Mouse (Mus musculus) embryo, embryonic 11.5 days (tissue): ENCODE results near the gene Lrrc4c.

ENCODE experiments used
- DNase-seq: peaks from one replicate; pipeline ENCODE4 v3.0.0-alpha.2; 2012; ENCODE audit warnings: low read depth, low spot score

The Lrrc4c gene

GRCm38 (mm10) chr2:97234074-97234473 lies 916.1 kb downstream of the Lrrc4c start:
- no peak for DNase-seq

DNA sequence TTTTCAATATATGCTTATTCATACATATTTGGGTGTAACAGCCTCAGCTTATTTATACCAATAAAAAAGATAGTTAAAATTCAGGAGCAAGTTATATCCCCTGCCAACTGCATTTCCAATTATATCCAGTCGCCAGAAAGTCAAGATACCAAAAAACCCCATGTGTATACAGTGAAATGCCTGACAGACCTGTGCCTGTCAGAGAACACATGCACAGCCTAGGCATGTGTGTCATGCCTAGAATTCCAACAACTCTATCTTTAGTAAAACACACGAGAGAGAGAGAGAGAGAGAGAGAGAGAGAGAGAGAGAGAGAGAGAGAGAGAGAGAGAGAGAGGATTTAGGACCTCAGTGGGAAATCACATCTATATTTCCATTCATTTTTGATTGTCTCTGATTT lies 956.7 kb downstream of the Lrrc4c start:
- DNase-seq: no peak

- no peak for DNase-seq
Measured at GRCm38 (mm10) chr2:97284986-97285385, 967.0 kb downstream of the Lrrc4c start.

GRCm38 (mm10) chr2:97294216-97294615 lies 976.2 kb downstream of the Lrrc4c start:
- DNase-seq: no peak

DNA sequence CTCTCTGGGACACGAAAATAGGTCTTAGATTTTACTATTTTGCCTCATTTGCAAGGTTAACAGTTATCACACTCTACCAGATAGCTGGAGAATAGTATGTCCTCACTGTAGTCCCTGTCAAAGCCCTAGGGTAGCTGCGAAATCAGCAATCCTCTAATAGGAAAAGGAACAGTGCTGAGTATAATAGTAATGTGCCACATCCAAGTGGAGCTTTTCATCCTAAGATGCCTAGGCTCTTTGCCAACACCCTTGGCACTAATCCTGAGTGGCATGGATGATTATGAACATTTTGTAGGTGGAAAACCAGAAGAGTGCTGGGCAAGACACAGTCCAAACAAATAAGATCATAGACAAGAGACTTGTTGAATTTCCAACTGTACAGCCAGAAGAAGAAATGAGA lies 981.7 kb downstream of the Lrrc4c start:
- DNase-seq: no peak

GRCm38 (mm10) chr2:97318008-97318407 lies 1000.0 kb downstream of the Lrrc4c start:
- DNase-seq: no peak

DNA sequence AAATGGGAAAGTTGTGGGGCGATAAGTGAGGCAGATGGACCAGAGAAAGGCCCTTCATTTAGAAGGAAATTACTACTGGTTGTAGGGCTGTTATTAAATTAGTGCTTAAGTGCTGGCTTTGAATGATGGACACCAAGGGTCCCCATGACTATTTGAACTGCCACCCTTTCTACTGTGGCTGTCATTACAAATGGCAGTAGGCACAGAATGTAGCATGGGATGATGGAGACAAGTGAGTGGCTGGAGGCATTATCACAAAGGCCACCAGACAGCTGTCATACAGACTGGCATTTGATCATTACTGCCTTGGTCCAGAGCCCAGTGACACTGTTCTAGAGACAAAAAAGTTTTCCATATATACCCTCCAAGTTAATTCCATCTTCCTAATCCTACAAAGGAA lies 1000.6 kb downstream of the Lrrc4c start:
- DNase-seq: no peak

DNA sequence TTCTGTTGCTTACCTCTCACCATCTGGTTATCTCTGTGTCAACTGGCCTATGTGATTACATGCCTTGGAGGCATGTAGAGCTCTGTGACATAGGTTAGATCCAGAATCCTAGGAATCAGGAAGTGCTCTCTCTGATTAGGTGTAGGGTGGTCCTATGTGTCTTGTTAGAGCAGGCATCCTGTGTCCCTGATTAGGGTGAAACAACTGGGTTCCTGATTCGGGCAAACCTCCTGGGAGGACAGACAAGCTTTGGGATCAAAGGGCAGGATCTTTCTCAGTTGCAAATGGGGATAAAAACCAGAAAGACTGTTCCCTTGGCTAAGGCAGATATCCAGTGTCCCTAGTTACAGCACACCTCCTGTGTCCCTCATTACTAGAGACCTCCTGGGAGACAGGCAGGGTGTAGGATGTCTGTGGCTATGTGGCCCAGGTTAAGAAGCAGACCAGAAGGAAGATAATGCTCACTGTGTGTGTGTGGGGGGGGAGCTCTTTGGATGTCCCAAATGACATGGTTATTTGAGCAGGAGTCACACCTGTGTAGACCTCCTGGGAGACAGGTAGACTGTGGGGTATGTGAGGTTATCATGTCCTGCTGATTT lies 1014.2 kb downstream of the Lrrc4c start:
- no peak for DNase-seq

DNA sequence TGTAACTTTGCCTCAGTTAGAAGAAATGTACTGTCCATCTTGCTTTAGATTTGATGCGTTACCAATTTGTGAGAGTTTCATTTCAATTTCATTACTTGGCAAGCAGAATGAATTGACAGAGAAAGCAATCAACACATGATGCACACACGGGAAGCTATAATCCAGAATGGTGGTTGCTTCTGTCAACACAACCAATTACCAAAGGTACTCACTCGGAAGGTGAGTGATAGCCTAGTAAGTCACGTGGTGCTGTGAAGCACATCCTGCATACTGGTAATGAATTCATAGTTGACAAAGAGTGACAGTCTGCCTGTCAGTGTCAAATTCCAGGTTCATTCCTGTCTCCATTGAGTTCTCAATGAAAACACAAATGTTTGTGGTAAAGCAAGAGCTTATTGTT lies 1021.7 kb downstream of the Lrrc4c start:
- DNase-seq: no peak

DNA sequence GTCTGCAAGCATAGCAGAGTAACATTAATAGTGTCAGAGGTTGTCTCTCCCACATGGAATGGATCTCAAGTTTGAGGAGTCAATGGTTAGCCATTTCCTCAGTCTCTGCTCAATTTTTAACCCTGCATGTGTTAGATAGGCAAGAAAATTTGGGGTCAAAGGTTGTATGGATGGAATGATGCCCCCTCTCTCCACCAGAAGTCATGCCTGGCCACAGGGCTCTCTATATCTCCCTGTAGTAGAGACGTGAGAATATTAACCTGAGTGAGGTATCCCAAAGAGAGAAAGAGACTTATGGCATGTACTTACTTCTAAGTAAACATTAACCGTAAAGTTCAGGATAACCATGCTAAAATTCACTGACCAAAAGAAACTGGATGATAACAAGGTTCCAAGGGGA lies 1043.3 kb downstream of the Lrrc4c start:
- no peak for DNase-seq

GRCm38 (mm10) chr2:97369978-97370377 lies 1052.0 kb downstream of the Lrrc4c start:
- no peak for DNase-seq

GRCm38 (mm10) chr2:97391437-97391836 lies 1073.5 kb downstream of the Lrrc4c start:
- DNase-seq: no peak

- no peak for DNase-seq
Measured at GRCm38 (mm10) chr2:97391876-97392275, 1073.9 kb downstream of the Lrrc4c start.

- no peak for DNase-seq
Measured at GRCm38 (mm10) chr2:97413066-97413465, 1095.1 kb downstream of the Lrrc4c start.

DNA sequence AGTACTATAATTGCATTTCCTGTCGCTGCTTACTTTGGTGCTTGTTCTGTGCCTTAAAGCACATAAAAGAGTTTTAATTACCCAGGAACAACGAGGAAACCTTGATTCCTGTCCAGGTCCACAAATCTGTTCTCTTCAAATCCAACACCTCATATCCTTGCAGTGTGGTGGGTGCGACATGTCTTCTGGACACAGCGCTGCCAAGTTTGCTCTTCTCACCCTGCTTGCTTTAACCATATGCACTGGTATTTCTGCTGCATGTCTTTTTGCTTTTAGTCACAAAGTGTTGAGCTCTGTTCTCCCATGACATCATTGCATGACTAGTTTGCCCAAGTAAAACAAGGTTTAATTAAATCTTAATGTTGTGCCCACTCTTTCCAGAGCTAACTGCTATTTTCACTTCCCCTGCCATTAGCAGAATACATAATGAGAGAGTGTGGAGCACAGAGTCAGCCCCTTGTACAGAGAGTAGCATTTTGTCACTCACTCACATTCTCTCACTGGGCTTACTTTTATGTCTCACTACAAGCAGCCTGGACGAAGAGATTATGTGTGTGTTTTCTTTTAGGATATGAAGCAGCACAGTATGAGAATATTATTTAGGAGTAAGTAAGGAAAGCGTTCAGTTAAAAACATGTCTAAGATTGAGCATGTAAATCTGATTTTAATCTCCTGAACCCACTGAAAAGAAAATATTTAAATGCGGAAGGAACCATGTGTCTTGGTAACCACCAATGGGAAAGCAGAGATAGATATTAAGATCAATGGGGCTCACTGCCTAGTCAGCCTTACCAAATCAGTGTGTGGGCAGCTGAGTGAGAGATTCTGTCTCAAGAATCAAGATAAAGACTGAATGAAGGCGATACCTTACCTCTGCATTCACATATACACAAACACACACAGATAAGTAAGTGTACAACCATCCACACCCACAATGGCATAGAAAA lies 1096.7 kb downstream of the Lrrc4c start:
- DNase-seq: no peak

DNA sequence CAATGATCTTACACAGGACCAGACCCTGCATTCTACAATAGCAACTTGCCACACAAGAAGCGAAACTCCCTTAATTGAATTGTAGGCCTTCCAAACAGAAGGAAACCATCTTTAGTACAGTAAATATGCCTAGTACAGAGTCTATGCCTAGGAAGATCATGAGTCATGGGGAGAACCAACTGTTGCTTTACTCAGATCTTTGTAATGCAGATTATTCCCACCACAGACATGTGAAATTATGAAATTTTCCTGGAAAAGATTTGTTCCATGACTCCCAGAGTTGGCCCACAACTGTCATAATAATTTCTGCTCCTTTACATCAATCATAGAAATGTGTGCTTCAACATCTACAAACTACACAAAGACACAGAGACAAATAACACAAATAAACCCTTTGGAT lies 1116.2 kb downstream of the Lrrc4c start:
- DNase-seq: no peak

DNA sequence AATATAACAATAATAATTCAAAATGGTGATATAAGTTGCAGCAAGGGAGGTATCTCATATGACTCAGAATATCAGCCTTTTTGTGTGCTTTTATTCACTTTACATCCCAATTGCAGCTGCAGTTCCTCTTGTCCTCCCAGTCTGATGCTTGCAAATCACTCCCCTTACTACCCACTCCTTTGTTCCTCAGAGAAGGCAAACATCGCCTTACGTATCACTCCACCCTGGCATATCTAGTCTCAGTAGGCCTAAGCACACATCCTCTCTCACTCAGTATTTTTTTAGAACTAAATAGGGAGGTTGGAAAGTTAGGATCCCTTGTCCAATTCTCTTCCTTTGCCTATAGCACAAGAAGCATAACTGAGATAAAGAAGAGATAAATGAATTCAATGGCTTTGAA lies 1117.6 kb downstream of the Lrrc4c start:
- no peak for DNase-seq

- DNase-seq: no peak
Measured at GRCm38 (mm10) chr2:97437767-97438166, 1119.8 kb downstream of the Lrrc4c start.

DNA sequence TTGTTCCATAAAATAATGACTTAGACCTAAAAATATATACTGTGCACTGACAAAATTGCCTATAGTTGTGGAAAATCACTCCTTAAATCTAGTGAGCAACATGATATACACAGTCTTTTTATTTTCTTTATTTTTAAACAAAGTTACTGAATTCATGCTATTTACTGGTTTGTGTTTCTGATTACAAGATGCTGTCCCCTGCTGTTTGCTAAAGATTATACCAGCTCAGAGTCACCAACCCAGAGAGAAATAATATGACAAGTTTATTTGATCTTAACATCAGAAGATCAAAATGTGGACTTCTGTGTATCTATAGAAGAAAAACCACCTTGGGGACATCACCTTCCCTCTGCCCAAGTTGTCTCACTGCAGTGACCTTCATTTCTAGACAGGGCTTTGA lies 1145.6 kb downstream of the Lrrc4c start:
- no peak for DNase-seq

- DNase-seq: peak; percentile 74
Measured at GRCm38 (mm10) chr2:97466243-97466793, 1148.3 kb downstream of the Lrrc4c start.

DNA sequence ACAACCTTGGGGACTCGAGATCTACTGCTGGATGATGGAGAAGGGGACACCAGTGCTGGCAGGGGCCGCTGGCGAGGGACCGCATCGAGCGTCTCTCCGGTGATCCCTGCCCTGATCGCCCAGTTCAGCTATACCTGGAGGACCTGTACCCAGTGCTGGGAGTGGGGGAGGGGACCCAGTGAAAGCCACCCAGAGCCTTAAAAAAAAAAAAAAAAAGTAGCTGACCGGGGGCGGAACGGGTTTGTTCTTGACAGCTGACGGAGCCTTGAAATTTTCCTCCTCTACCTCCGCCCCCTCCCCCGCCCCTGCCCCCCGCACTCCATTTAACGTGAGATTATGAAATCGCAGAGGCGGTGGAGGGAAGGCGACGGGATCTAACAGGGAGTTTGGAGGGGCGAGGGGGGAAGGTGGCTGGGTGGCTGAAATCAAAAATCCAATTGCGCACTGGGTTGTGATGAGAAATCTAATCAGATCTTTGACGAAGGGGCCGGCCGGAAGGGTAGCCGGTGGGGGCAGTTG lies 1149.1 kb downstream of the Lrrc4c start:
- DNase-seq: peak; percentile 8

DNA sequence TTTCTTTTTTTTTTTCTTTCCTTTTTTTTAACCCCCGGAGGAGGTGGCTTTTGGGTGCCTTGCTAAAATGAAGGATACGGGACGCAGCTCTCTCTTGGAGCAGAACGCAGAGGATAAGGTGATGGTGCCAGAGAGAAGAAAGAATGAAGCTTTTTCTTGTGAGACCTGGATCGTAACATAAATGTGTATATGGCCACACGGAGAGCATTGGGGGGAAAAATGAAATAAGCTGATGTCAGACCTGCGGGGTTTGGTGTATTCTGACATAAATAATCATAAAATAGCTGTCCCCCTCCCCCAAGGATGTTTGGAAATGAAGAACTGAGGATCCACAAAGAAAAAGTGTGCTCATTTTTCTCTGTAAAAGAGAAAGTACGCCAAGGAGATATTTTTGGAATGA lies 1149.7 kb downstream of the Lrrc4c start:
- no peak for DNase-seq

DNA sequence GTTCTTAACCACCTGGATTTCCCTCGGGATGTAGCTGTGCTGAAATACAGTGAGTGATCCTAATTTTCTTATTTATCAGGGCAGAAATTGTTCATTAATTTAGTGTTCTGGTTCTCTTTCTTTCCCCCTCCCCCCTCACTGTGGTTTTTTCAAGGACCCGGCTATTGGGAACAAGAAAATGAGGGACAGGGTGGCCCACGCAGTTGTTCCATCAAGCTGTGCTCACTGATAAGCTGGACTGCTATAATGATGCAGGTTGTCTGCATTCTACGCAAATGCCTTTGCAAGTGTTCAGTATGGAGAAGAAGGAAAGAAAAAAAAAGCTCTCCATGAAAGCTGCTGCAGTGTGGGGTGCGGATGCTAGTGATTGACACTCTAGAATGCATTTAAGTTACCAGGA lies 1150.4 kb downstream of the Lrrc4c start:
- no peak for DNase-seq
